Mouse (Mus musculus): ENCODE data around the gene Mrpl12.
A peak's percentile ranks its signal among the peaks of the same experiment; 100 is the strongest.

- TF ChIP-seq CTCF (IDR thresholded peaks at IDR 0.05 in 2 of 3, conservative IDR thresholded peaks at IDR 0.05 in 1 of 3; ENCODE audit: control insufficient read depth in 1 of 3, insufficient read depth in 1 of 3, low read depth in 2 of 3, low read length in 3 of 3, poor library complexity in 1 of 3, severe bottlenecking in 1 of 3) (peak in 2 of 3 experiments; percentile 8 to 43; a peak in 2 of 6 replicates), USF2 (IDR thresholded peaks at IDR 0.05; ENCODE audit: borderline replicate concordance in 1 of 2, insufficient read depth in 1 of 2, low read depth in 1 of 2, low read length in 2 of 2) (no peak), EP300 (IDR thresholded peaks at IDR 0.05; ENCODE audit: low read depth in 1 of 2, low read length in 2 of 2) (no peak), POLR2A (IDR thresholded peaks at IDR 0.05; ENCODE audit: control insufficient read depth in 1 of 2, insufficient read depth in 1 of 2, low read depth in 1 of 2, low read length in 2 of 2, poor library complexity in 1 of 2) (no peak), TBP (IDR thresholded peaks at IDR 0.05; ENCODE audit: low read depth, low read length) (no peak), ZNF384 (IDR thresholded peaks at IDR 0.05; ENCODE audit: low read depth, low read length) (no peak), MAFK (IDR thresholded peaks at IDR 0.05; ENCODE audit: borderline replicate concordance, low read depth, low read length) (no peak), MXI1 (IDR thresholded peaks at IDR 0.05; ENCODE audit: low read depth, low read length) (no peak), USF1 (IDR thresholded peaks at IDR 0.05; ENCODE audit: low read depth, low read length) (no peak), JUND (IDR thresholded peaks at IDR 0.05; ENCODE audit: low read depth, low read length) (no peak), GABPA (IDR thresholded peaks at IDR 0.05; ENCODE audit: low read depth, low read length) (no peak), RAD21 (IDR thresholded peaks at IDR 0.05; ENCODE audit: low read depth, low read length) (no peak)
Observed at GRCm38 (mm10) chr11:120488516-120488915, 4.1 kb downstream of the Mrpl12 start.
